Mouse (Mus musculus) left cerebral cortex, postnatal 36 days (tissue): Measurements from ENCODE around the gene Sertad2. TPM values are rescaled to one million over a fixed set of nuclear protein-coding genes. Genes with fewer than 3 reads are reported as not detected.

Experiments used
- DNase-seq, 2 experiments: peaks; one replicate each; pipeline ENCODE4 v3.0.0; 2021 to 2022; ENCODE audit warnings: low spot score in 2 of 2, mixed read lengths in 1 of 2
- intact Hi-C: fragments of 180-260 bp; cut with DNase I; formaldehyde crosslinking; loops from one replicate; pipeline ENCODE4 v1.15.1; 2025
- total RNA-seq, 2 experiments: library from RNA; stranded (reverse); gene quantifications; 2 replicates each; pipeline ENCODE4 v1.2.3; 2021

Sertad2 gene
- total RNA-seq, 2 experiments from 2014 or later, result 20.5 to 21.9 TPM

GRCm38 (mm10) chr11:20635646-20636045 is 92.6 kb downstream of the Sertad2 start:
- intact Hi-C loops, result loop anchor here (10.0 kb wide), 1 partner anchor 301 kb away; the partner anchor contains the start of gene Slc1a4
- no peak for DNase-seq

- intact Hi-C loops, result loop anchor here (10.0 kb wide), 1 partner anchor 301 kb away; the partner anchor contains the start of gene Slc1a4
- DNase-seq, result no peak
These were observed 93.1 kb downstream of the Sertad2 start for GRCm38 (mm10) chr11:20636114-20636513.

DNA sequence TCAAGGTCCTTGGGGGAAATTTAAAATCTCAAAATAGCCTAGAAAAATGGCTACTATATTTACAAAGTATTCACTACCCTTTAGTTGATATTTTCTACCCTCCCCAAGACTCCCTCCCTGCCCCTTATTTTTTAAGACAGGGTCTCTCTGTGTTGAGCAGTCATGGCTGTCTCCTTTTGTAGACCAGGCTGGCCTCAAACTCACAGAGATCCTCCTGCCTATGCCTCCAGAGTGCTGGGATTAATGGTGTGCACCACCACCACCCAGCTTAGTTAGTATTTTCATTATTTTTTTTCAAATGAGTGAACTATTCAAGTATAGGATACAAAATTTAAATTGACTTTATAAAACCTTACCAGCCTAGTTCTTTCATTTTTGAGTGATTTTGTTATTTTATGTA is 94.0 kb downstream of the Sertad2 start:
- intact Hi-C loops, result loop anchor here (10.0 kb wide), 1 partner anchor 302 kb away; the partner anchor contains the start of gene Slc1a4
- no peak for DNase-seq

GRCm38 (mm10) chr11:20638841-20639240 is 95.8 kb downstream of the Sertad2 start:
- intact Hi-C loops, result loop anchor here (1.0 to 10.0 kb wide), 2 partner anchors 184 to 304 kb away; partner anchors contain the start of gene Slc1a4
- peak in 1 of 2 experiments; percentile 52 for DNase-seq

DNA sequence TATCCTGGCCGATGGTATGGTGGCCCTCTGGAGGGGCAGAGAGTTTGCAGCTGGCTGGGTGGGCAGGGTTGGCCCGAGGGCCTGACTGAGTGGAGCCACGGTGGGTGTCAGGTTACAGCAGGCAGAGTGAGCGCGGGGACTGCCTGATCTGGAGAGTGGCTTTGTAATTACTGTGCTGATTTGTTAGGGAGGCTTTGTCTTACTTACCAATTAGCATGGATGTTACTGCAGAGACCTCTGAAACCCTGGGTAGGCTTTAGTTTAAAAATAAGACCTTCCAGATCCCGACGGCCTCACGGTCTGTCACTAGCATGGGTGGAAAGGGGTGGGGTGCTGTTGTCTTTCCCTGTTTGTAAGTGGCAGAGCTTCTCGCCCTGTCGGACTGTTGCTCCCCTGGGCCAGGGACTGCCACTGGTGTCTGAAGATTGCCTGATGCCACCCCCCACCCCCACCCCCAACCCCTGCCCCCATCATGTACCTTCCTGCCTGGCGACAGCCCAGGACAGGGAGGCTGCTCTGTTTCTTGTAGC is 96.9 kb downstream of the Sertad2 start:
- intact Hi-C loops, result loop anchor here (1.0 to 10.0 kb wide), 2 partner anchors 185 to 305 kb away; partner anchors contain the start of gene Slc1a4
- no peak for DNase-seq

DNA sequence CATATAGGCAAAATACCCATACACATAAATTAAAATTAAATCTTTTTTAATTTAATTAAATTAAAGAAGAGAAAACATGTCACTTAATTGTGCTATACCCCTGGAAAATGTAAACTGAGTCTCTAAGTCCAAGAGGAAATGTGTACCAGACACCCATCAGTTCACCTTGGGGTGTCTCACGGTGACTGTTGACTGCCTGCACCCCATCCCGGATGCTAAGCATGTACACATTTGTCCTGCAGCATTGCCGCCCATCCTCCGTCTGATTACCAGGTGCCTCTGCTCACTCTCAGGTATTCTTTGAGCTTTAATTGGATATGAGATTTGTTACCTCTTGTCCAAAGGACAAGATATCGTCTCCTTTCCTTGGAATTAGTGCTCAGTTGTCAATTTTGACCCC is 99.3 kb downstream of the Sertad2 start:
- DNase-seq, result no peak
- intact Hi-C loops, result no loop called here

DNA sequence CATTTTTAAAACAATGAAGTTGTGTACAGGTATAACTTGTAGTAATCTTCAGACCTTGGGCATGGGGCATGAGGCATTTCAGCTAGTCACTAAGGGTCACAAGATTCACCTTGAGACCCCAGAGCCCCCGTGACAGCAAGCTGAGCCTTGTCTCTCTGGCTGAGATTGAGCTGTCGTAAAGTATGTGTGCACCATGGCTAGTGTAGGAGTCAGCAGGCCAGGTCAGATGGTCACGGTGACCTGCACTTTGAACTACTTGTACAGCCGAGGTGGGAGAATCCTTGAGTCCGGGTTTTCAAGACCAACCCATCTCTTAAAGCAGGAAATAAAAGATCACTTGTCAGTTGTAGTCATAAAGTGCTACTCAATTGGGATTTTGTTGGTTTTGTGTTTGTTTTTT is 100.1 kb downstream of the Sertad2 start:
- intact Hi-C loops, result no loop called here
- DNase-seq, result no peak

DNA sequence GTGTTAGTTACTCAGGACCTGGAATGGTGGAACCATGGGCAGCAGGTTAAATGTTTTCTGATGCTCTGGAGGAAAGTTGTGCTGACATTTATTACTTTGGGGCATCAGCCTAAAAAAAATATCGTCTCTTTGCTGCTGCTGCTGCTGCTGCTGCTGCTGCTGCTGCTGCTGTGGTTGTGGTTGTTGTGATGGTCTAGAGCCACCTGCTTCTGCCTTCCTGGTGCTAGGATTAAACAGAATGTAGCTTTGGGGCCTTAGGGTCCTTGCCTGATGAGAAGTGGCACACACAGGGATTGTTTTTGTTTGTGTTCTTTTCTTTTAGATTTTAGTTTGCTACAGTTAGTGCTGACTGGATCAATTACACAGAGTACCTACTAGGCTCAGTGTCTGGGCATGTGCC is 101.1 kb downstream of the Sertad2 start:
- intact Hi-C loops, result no loop called here
- DNase-seq, result no peak

GRCm38 (mm10) chr11:20644872-20645271 is 101.8 kb downstream of the Sertad2 start:
- intact Hi-C loops, result no loop called here
- no peak for DNase-seq

DNA sequence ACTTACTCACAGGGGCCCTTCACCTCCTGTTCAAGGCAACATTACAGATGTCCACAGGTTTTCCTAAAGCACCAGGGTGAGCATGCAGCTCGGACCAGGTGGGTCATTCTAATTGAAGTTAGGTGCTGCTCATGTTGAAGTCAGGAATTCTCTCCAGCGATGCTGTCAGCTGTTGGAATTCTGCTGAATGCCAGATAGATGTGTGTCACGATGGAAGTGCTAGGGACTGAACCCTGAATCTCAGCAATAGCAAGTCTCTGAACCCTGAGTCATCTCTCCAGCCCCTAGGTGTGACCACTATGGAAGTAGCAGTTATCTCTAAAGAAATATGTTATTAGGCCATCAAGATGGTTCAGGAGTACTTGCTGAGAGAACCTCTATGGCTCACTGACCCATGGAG is 102.5 kb downstream of the Sertad2 start:
- intact Hi-C loops, result no loop called here
- DNase-seq, result no peak

DNA sequence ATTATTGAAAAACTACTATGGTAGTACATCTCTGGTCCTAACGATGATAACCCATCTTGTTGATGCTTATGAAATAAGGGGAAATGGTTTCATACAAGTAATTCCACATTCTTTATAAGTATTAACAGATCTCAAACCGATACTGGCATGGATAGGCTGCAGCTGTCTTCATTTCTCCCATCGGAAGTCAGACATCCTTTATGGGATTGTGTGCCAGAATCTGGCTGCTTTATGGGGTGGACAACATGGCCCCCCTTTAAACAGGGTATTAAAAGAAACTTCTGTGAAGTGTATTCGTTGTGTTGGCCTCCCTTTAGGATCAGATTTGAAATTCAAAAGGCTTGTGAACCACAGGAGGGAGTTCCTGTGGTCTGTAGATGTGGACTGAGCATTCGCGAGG is 103.1 kb downstream of the Sertad2 start:
- no peak for DNase-seq
- intact Hi-C loops, result no loop called here

- DNase-seq, result no peak
- intact Hi-C loops, result no loop called here
These were observed 104.1 kb downstream of the Sertad2 start for GRCm38 (mm10) chr11:20646986-20647726.

- intact Hi-C loops, result no loop called here
- no peak for DNase-seq
These were observed 105.0 kb downstream of the Sertad2 start for GRCm38 (mm10) chr11:20647902-20648625.

DNA sequence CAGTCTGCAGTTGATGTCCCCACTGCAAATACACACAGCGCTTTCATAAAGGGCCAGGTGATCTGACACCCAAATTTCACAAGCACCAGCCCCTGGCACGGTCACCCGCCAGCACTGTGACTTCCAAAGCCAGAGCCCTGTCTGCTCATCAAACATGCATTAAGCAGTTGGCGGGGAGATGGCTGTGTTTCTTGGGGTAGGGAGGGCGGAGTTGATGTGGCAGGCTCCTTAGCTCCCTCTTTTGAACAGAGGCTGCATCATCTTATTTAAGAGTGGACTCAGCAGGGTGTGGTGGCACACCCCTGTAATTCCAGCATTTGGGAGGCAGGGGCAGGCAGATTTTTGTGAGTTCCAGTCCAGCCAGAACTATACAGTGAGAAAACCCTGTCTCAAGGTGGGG is 106.4 kb downstream of the Sertad2 start:
- intact Hi-C loops, result no loop called here
- no peak for DNase-seq

GRCm38 (mm10) chr11:20650006-20650639 is 107.1 kb downstream of the Sertad2 start:
- intact Hi-C loops, result no loop called here
- DNase-seq, result no peak

DNA sequence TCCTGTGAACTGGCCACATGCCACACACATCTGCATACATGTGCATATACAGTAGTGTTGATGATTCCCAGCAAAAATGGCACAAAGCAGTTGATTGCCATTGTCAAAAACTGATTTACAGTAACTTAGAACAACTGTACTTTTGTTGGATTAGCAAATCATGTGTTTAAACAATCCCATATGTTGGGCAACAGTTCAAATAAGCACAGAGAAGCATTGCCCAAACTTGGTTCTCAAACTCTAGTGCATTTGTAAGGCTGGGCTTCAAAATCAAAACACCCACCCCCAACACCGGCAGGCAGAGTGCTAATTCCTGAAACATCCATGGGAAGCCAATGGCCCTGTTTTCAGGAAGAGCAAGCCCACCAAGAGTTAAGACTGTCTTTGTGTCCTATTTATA is 108.1 kb downstream of the Sertad2 start:
- DNase-seq, result no peak
- intact Hi-C loops, result no loop called here

DNA sequence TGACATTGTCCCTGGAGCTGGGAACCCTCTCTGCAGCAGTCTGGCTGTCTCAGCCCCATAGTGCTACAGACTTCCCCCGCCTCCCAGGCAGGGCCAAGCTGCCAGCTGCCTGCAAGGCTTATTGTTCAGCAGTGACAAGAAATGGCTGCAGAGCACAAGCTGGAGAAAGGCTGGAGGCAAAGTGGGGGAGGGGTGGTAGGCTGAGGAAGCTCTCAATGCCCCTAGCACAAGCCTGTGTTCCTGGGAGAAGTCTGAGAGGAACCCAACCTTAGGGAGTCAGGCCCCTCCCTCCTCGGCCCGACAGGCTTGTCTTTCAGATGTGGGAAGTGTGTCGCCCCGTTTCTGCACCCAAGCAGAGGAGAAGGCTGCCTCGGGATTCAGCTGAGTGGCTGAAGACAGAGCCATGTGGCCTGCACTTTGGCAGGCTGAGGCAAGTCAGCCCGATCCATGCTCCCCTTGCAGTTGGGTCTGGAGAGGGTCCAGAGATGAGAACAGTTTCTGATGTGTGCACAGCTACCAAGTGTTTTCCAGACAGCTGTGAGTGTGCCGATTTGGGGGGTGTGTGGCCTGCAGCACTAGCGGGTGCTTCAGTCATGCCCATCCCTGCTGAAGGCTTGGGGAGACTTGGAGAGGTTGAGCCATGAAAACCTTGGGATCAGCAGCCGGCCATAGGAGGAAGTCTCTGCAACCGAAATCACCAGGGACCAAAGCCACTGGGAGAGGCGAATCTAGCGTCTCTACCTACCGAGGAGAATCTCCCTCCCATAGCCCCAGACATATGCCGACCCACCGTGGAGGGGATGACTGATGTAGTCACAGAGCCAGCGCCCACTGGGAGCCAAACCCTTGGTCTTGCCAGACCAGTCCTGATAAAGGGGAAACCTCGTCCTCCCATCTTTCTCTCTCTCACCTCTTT is 113.0 kb downstream of the Sertad2 start:
- intact Hi-C loops, result no loop called here
- DNase-seq, result peak; percentile 58 to 61

GRCm38 (mm10) chr11:20656711-20657057 is 113.6 kb downstream of the Sertad2 start:
- intact Hi-C loops, result no loop called here

DNA sequence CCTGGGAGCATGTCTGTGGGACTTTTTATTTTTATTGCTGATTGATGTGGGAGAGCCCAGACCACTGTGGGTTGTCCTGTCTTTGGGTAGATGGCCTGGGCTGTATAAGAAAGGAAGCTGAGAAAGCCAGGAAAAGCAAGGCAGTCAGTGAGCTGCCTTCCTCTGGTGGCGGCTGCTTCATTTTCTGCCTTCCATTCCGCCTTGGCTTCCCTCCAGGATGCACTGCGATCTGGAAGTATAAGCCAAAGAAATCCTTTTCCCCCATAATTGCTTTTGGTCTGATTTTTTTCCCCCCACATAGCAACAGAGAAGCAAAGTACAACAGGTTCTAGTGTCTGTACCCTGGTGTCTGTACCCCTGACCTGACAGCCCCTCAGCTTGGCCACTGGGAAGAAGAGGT is 116.0 kb downstream of the Sertad2 start:
- intact Hi-C loops, result no loop called here
- no peak for DNase-seq

More at GRCm38 (mm10) chr11:20656711-20657057, 113.6 kb downstream of the Sertad2 start:
- no peak for DNase-seq
